Mouse (Mus musculus): Measurements from ENCODE around the gene Sympk.
A peak's percentile ranks its signal among the peaks of the same experiment; 100 is the strongest.

DNA sequence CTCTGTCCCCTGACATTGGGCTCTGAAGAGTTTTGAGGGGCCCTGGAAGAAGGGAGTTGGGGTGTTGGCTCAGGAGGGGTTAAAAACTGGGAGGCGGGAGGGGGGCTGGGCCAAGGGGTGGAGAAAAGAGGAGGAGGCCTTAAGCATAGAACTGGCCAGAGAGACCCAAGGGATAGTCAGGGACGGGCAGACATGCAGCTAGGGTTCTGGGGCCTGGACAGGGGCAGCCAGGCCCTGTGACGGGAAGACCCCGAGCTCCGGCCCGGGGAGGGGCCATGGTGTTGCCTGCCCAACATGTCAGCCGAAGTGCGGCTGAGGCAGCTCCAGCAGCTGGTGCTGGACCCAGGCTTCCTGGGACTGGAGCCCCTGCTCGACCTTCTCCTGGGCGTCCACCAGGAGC, 59.5 kb downstream of the Sympk start, which contains the start of gene Dmpk:
- TF ChIP-seq POLR2A (IDR thresholded peaks at IDR 0.05; ENCODE audit: extremely low read depth, insufficient read depth, low read length) (peak; percentile 59), CTCF (IDR thresholded peaks at IDR 0.05; ENCODE audit: low read depth, low read length) (no peak)
